Mouse (Mus musculus) kidney, adult 18-20 months (tissue): Measurements from ENCODE around the gene Phldb3.

Source experiments
- DNase-seq: peaks from one replicate; pipeline ENCODE4 v3.0.0; 2021

Gene Phldb3

DNA sequence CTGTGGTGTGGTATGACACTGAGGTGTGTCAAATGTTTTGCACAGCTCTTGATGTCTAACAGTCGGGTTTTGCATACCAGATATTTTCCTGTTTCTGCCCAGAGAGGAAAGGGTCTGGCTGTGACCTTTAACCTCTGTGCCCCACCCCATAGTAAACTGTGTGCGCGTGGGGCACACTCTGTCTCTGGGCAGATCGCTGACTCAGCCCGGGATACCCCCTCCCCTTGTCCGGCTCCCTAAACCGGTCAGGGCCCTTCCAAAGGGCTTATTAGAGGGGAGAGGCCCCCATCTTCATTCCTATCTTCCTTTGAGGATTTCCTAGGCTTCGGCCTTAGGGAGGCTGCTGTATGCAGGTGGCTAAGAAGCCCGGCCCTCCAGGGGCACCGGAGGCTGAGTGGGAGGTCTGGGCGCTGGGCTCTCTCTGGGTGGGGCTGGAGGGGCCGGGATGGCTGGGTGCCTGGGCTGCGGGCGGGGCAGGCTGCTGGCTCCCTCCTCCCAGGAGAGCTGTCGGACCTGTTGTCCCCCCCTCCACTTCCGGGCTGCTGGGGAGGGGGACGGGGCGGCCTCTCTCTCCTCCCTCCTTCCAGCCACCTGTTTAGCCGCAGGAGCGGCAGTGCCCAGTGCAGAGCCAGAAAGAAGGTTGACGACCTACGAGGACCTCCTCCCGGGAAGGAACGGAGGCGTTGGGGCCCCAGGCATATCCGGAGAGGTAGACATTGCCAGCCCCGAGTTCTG, at the start of gene Phldb3:
TSS of gene Phldb3 (plus strand) at position 620 of the 735 bp plus-strand sequence.
- peak; percentile 53 for DNase-seq

- DNase-seq: no peak
These were observed 49.1 kb upstream of the Phldb3 start for GRCm38 (mm10) chr7:24561450-24561849.

GRCm38 (mm10) chr7:24563191-24563836, 47.2 kb upstream of the Phldb3 start:
- no peak for DNase-seq

- DNase-seq: no peak
These were observed 46.7 kb upstream of the Phldb3 start for GRCm38 (mm10) chr7:24563837-24564206.

DNA sequence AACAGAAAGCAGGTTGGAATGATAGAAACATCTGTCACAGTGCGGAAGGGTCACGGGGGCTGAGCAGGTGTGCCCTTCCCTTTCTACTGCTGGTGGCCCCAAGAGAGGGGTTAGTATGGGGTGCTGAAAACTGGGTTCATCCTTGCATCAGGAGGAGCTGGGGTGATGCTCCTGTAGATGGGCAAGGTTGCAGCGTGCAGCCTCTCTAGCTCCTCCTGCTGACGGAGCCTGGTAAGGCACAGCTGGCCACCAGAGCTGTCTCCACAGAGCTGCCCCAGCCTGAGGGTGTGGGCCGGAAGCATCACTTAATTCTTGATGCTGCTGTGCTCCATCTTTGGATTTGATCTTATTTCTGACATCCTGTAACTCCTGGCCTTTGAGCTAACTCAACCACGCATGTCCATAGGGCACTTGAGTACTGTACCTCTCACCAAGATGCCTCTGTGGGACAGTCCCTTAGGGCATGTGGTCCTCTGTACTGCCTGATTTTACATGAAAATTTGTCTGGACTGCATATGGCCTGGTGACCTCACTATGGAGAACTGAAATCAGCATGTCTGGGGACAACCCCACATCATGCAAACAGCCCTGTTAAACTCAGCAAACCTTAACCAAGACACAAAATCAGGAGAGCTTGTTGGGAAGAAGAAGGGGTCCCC, 45.8 kb upstream of the Phldb3 start:
- DNase-seq: peak; percentile 80

DNA sequence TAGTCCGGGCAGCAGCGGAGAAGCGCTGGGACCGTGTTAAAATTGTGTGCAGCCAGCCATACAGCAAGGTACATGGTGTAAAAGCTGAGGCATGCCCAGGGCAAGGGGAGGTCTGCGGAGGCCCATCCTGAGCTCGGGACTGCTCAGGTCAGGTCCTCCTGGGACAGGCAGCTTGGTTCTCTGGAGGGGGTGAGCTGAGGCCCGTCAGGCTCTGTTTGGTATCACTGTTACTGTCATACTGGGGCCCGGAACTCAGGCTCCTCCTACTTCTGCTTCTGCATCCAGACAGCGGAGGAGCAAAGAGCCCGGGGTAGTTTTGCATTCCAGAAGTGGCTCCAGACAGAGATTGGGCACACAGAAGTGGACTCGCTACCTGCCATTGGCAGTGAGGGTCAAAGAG, 44.9 kb upstream of the Phldb3 start:
- no peak for DNase-seq

DNA sequence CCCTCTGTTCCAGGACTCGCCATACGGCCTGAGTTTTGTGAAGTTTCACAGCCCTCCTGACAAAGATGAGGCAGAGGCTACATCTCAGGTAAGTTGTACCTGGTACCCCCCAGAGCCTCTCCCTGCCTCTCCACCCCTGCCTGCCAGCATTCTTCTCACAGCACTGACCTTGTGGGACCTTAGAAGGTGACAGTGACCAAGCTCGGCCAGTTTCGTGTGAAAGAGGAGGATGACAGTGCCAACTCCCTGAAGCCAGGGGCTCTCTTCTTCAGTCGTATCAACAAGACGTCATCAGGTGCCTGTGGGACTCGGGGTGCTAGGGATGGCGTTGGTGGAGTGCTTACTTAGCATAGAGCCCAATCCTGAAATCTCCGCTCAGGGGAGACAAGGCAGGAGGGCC, 44.4 kb upstream of the Phldb3 start:
- DNase-seq: no peak

DNA sequence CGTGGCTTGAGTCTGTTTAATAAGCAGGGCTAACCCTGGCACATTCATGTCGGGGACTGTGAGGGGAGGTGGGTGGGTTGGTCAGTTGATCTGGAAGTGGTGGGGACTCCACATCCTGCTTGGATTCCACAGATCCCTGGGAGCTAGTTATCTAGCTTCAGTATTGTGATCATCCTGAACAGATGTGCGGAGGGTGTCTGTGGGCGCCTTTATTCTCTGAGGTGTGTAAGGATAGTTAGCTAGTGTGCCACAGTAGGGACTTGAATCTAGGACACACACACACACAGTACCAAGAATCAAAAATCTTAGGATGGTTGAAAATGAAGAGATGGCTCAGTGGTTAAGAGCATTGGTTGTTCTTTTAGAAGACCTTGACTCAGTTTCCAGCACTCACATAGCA, 42.1 kb upstream of the Phldb3 start:
- DNase-seq: no peak

GRCm38 (mm10) chr7:24571071-24571470, 39.5 kb upstream of the Phldb3 start:
- DNase-seq: no peak

- no peak for DNase-seq
These were observed 38.1 kb upstream of the Phldb3 start for GRCm38 (mm10) chr7:24572455-24572854.

DNA sequence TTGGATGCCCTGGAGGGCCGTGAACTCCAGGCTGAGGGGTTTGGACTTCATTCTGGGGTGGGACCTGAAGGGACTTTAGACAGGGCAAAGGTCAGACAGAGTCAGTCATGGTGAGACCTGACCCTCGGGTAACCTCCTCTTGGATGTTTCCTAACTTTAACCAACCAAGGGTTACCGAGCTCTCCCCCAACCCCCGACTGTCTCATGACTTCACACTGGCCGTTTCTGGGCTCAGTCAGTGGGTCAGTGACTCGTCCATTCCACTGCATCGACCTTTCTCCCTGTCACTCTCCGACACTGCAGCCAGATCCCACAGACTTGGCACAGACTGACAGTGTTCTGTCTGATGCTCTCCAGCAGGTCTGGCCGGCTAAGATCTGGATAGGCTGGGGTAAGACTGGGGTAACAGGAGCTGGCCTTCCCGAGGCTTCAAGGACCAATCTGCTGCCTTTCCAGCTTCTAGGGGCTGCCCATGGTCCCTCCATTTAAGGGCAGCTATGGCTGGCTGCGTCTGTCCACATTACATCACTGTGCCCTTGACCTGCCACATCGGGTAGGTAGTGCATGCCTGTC, 36.3 kb upstream of the Phldb3 start:
- DNase-seq: peak; percentile 60

DNA sequence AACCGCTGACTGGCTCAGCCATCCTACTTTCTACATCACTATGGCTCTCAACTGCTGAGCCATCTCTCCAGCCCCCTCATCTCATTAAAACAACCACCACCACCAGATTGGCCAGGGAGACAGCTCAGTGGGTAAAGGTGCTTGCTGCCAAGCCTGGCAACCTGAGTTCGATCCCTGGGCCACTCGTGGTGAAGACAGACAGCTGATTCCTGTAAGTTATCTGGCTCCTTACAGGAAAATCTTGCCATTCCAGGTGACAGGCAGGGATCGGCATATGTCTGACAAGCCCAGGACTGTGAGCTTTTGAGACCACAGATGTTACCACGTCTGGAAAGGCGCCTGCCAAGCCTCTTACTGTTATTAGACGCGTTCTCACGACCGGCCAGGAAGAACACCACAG, 32.8 kb upstream of the Phldb3 start:
- no peak for DNase-seq

DNA sequence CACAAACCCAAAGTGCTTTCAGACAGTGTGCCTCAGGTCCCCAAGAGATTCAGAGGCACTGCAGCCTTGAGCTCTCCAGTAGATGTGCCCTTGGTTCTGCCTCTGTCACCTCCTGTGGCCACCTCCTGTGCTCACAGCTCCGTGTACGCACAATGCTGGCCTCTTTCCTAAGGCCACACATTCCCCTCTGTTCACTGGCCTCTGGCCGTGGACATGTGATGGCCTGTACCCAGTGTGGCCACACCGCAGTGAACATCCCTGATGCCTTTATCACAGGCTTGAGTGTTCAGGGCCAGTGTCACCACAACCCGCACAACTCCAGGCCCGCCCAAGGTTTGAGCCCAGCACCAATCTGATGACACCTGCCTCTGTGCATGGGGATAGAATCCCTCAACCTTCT, 25.7 kb upstream of the Phldb3 start:
- no peak for DNase-seq

DNA sequence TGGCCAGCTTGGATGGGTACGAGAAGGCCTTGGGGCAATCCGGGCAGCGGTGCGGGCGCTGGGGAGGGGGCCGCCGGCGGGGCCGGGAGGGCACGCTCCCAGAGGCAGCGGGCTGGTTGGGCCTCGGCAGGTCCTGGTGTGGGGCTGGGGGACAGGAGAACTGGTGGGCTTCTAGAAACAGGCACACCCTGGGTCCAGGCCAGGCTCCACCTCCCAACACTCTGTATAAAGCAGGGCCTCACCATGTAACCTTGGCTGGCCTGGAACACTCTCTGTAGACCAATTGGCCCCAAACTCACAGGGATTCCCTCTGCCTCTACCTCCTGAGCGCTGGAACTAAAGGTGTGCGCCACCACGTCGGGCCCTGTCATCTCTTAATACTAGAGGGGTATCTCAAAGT, 24.6 kb upstream of the Phldb3 start:
- DNase-seq: no peak

GRCm38 (mm10) chr7:24586828-24587227, 23.7 kb upstream of the Phldb3 start:
- no peak for DNase-seq

GRCm38 (mm10) chr7:24587330-24588105, 23.0 kb upstream of the Phldb3 start, which contains the start of the genes Ethe1 and Zfp575:
Gene Ethe1 (plus strand): TSS chr7:24587543.
Gene Zfp575 (minus strand): TSS chr7:24587641.
- no peak for DNase-seq

- DNase-seq: peak; percentile 81
These were observed 22.2 kb upstream of the Phldb3 start for GRCm38 (mm10) chr7:24588336-24588735.

- DNase-seq: no peak
These were observed 18.8 kb upstream of the Phldb3 start for GRCm38 (mm10) chr7:24591735-24592134.

DNA sequence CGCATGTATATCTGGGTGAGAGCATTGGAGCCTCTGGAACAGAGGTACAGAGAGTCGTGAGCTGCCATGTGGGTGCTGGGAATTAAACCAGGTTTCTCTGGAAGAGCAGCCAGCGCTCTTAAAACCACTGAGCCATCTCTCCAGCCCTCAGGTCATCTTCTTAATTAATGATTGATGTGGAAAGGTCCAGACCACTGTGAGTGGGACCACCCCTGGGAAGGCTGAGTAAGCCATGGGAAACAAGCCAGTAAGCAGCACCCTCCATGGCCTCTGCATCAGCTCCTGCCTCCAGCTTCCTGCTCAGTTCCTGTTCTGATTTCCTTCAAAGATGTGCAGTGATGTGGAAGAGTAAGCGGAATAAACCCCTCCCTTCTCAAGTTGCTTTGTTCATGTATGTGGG, 18.4 kb upstream of the Phldb3 start:
- no peak for DNase-seq

DNA sequence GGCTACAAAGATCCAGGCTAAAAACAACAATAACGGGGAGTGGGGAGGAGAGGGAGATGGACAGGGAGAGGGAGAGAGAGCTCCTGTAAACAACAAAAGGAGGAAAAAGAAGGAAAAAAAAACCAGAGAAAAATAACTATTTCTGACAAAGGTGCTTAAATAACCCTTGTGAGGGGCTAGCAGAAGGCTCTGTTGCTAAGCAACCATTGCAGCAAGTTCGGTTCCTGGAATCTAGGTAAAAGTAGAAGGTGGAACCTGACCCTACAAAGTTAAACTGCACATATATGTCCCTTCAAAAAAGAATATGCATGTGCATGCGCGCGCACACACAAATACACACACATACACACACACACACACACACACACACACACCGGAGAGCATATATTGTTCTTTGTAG, 17.8 kb upstream of the Phldb3 start:
- no peak for DNase-seq

- peak; percentile 85 for DNase-seq
These were observed 16.8 kb upstream of the Phldb3 start for GRCm38 (mm10) chr7:24593621-24594308.

DNA sequence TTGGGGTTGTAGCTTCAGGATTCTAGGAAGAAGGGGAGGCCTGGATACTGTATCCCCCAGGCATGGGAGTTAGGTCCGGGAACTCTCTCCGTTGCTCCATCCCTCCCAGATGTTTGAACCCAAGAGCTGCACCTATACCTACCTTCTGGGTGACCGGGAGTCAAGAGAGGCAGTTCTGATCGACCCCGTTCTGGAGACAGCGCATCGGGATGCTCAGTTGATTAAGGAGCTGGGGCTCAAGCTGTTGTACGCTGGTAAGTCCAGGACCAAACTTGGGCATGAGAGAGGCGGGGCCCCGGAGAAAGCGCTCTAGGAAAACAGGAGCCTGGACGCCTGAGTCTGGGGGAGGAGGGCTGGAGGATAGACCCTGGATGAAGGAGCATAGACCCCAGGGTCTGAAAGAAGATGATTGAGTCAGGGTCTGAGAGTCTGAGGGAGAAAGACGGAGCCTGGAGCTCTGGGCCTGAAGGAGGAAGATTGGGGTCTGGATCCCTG, 16.2 kb upstream of the Phldb3 start:
- DNase-seq: peak; percentile 28
